Mouse (Mus musculus): ENCODE results near the gene Slc25a30.

DNA sequence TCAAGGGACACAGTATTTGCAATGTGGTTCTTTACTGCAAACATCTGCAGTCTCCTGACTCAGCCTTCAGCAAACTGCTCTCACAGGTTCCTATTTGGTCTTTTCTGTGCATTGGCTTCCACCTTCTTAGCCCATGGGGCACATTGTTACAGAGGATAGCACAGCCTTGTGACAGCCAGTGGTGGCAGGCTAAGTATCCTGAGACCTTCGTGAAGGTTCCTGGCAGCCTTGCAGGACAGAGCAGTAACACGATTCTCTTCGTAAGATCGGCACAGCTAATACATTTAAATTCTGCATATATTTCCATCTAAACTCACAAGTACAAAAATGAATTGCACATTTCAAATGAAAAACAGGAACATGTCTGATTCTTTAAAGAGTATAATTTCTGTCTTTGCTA, 9.1 kb upstream of the Slc25a30 start:
- TF ChIP-seq TCF3 (IDR thresholded peaks at IDR 0.05; ENCODE audit: insufficient read length, low read depth) (no peak), MYOG (IDR thresholded peaks at IDR 0.05; ENCODE audit: control insufficient read depth in 1 of 3, insufficient read depth in 1 of 3, insufficient read length in 2 of 3, low read depth in 2 of 3) (no peak), POLR2AphosphoS2 (IDR thresholded peaks at IDR 0.05; ENCODE audit: insufficient read length, low read depth) (no peak), MYOD1 (IDR thresholded peaks at IDR 0.05; ENCODE audit: control insufficient read depth in 1 of 3, insufficient read length in 2 of 3, low read depth in 2 of 3) (no peak), POLR2A (IDR thresholded peaks at IDR 0.05; ENCODE audit: insufficient read length, low read depth) (no peak), MAX (IDR thresholded peaks at IDR 0.05; ENCODE audit: low read depth) (no peak), USF1 (IDR thresholded peaks at IDR 0.05; ENCODE audit: low read depth) (no peak), REST (IDR thresholded peaks at IDR 0.05; ENCODE audit: insufficient read depth, insufficient read length) (no peak), E2F4 (IDR thresholded peaks at IDR 0.05; ENCODE audit: insufficient read depth) (no peak), CEBPB (IDR thresholded peaks at IDR 0.05; ENCODE audit: insufficient read depth, poor library complexity, severe bottlenecking) (no peak), TCF12 (IDR thresholded peaks at IDR 0.05; ENCODE audit: insufficient read depth, poor library complexity, severe bottlenecking) (no peak)

Measured in myocyte (in vitro differentiated cells).